Mouse (Mus musculus) spleen, adult 2 months (tissue): Measurements from ENCODE around the gene Gm5622. TPM values are rescaled to one million over a fixed set of nuclear protein-coding genes. Genes with fewer than 3 reads are reported as not detected.
A peak's percentile ranks its signal among the peaks of the same experiment; 100 is the strongest.
"Not testable (repeated sequence)": the region's sequence is repeated elsewhere in the genome, so short reads cannot be mapped to it uniquely, and the experiment has no call there.

ENCODE experiments used
- DNase-seq, 2 experiments: peaks; one replicate each; pipeline versions ENCODE4 v3.0.0 to v3.0.0-alpha.2; 2012 to 2021; ENCODE audit warnings: low spot score in 2 of 2, low read depth in 1 of 2
- H3K27ac ChIP-seq: fragments of 200-500 bp; 2 replicates; pipeline ENCODE4 v1.5.1; 2012; ENCODE audit warnings: low read length, inconsistent platforms; ENCODE audit not compliant: insufficient read depth
- H3K27me3 ChIP-seq: fragments of 200-500 bp; 2 replicates; pipeline ENCODE4 v1.6.1; 2012; ENCODE audit warnings: mild to moderate bottlenecking, moderate library complexity, low read length, inconsistent platforms; ENCODE audit not compliant: control insufficient read depth, insufficient read depth
- H3K36me3 ChIP-seq: fragments of 200-500 bp; 2 replicates; pipeline ENCODE4 v1.6.1; 2012; ENCODE audit warnings: mild to moderate bottlenecking, low read length, inconsistent platforms; ENCODE audit not compliant: control insufficient read depth, insufficient read depth
- H3K4me1 ChIP-seq: fragments of 200-500 bp; 2 replicates; pipeline ENCODE4 v1.6.1; 2011; ENCODE audit warnings: inconsistent platforms; ENCODE audit not compliant: control insufficient read depth, insufficient read depth, insufficient read length
- H3K4me3 ChIP-seq: fragments of 200-500 bp; 2 replicates; pipeline ENCODE4 v1.5.1; 2011; ENCODE audit warnings: mild to moderate bottlenecking, inconsistent platforms; ENCODE audit not compliant: insufficient read depth, insufficient read length; ENCODE audit errors: extremely low read depth
- CTCF ChIP-seq: fragments of 200-500 bp; IDR thresholded peaks from 2 replicates; pipeline ENCODE4 v1.5.1; 2011; ENCODE audit warnings: mild to moderate bottlenecking, inconsistent platforms; ENCODE audit not compliant: insufficient read depth, insufficient read length, insufficient replicate concordance; ENCODE audit errors: extremely low read depth
- POLR2A ChIP-seq: fragments of 200-500 bp; IDR thresholded peaks from 2 replicates; pipeline ENCODE4 v1.6.1; 2011; ENCODE audit warnings: low read depth, low read length, inconsistent platforms
- WGBS: fragments of 180-500 bp; shearing (Covaris S2); methylation state at CpG from one replicate; pipeline ENCODE4 v1.1.7; 2018; 5-methylcytosine and 5-hydroxymethylcytosine counted together
- polyA plus RNA-seq: library from polyadenylated mRNA; depleted of rRNA; stranded (reverse); fragments of >200 nt; gene quantifications from 2 replicates; pipeline ENCODE4 v1.2.3, GENCODE M21; 2012; rRNA removed

The Gm5622 gene
- polyA plus RNA-seq: not detected in 2 replicates

GRCm38 (mm10) chr14:51552490-51552889 lies at the start of gene Gm5622:
Gm5622 (plus strand) TSS chr14:51552790.
- H3K27ac ChIP-seq: no peak within 1 kb of the TSS
- H3K4me1 ChIP-seq: no peaks in the 10 kb centered on the region
- no peak for DNase-seq
- no peak within 1 kb of the TSS for H3K4me3 ChIP-seq
- H3K27me3 ChIP-seq: no peaks in the 10 kb centered on the region
- H3K36me3 ChIP-seq: no peaks in the 10 kb centered on the region
- 93% methylated on average over 4 of the region's 4 CpGs for WGBS
- TF ChIP-seq POLR2A (no peak), CTCF (no peak)

GRCm38 (mm10) chr14:51507416-51507815 lies 45.2 kb upstream of the Gm5622 start:
- TF ChIP-seq CTCF (no peak), POLR2A (no peak)
- WGBS: 96% methylated on average over 8 of the region's 8 CpGs
- Histone ChIP-seq H3K36me3 (no peaks in the 10 kb centered on the region), H3K27ac (no peak overlapping the region), H3K4me1 (no peaks in the 10 kb centered on the region), H3K27me3 (no peaks in the 10 kb centered on the region), H3K4me3 (no peak overlapping the region)
- no peak for DNase-seq

- H3K4me1 ChIP-seq, DNase-seq: not testable (repeated sequence)
- 91% methylated on average over 2 of the region's 2 CpGs for WGBS
These were observed 21.4 kb downstream of the Gm5622 start, which contains the start of gene Gm17175 for GRCm38 (mm10) chr14:51573963-51574362. Gm17175 (minus strand) TSS chr14:51574063.

DNA sequence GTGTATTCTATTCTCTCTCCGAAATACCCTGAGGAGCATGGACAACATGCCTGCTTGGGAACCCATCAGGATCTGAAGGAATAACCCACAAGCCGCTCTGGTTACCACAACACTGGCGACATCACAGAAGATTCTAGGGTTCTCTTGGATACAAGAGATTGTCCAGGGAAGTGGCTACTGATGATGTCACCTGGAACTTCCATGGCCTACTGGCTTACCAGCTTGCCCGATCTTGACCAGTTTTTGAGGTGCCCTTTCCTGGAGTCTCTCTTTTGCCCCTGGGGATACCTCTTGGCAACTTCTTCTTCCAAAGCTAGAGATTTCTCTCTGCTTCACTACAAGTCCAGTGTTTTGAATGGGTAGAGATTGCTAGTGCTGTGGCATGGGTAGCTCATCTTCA lies 39.4 kb downstream of the Gm5622 start, which contains the start of gene Gm17174:
Gene Gm17174 (minus strand): TSS at position 101 of the 400 bp plus-strand sequence.
- not testable (repeated sequence) for H3K27ac ChIP-seq, H3K27me3 ChIP-seq, H3K4me3 ChIP-seq, DNase-seq, H3K36me3 ChIP-seq, H3K4me1 ChIP-seq
- 87% methylated on average over 4 of the region's 4 CpGs for WGBS

More at GRCm38 (mm10) chr14:51573963-51574362, 21.4 kb downstream of the Gm5622 start, which contains the start of gene Gm17175:
- H3K36me3 ChIP-seq, H3K4me3 ChIP-seq, H3K27me3 ChIP-seq, H3K27ac ChIP-seq: not testable (repeated sequence)

- TF ChIP-seq POLR2A (no peak), CTCF (no peak)
- 81% methylated on average over 1 of the region's 1 CpGs for WGBS
- DNase-seq: no peak
- H3K36me3 ChIP-seq: no peaks in the 10 kb centered on the region
- no peak within 1 kb of the TSS for H3K27ac ChIP-seq
- no peaks in the 10 kb centered on the region for H3K4me1 ChIP-seq
- H3K27me3 ChIP-seq: no peaks in the 10 kb centered on the region
- no peak within 1 kb of the TSS for H3K4me3 ChIP-seq
These were observed 58.6 kb downstream of the Gm5622 start, which contains the start of gene Gm17078 for GRCm38 (mm10) chr14:51611210-51611609. Gm17078 (minus strand) TSS chr14:51611310.

DNA sequence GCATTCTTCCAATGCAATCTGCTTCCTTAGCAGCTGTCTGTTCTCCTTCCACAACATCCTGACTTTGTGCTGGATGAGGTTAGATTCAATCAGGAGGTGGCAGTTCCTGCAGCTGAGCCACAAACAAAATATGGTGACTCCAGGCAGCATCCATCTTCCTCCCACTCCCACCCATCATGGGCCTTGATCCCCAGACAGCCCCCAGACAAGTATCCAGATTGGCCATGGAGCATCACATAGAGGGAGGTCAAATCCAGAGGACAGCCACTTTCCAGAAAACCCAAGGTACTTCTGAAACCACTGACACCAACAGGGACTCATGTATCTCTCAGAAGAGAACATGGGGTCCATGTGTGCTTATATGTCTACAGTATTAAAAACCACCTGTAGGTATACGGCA lies 79.8 kb downstream of the Gm5622 start:
- H3K4me3 ChIP-seq, H3K36me3 ChIP-seq, H3K27ac ChIP-seq, H3K4me1 ChIP-seq, H3K27me3 ChIP-seq: not testable (repeated sequence)
- 91% methylated on average over 1 of the region's 1 CpGs for WGBS
- DNase-seq: peak in 1 of 2 experiments; percentile 8

GRCm38 (mm10) chr14:51635566-51635965 lies 83.0 kb downstream of the Gm5622 start, which contains the start of gene Gm4181:
Gm4181 (minus strand) TSS chr14:51635666.
- not testable (repeated sequence) for H3K27me3 ChIP-seq, H3K27ac ChIP-seq, H3K4me3 ChIP-seq, DNase-seq, H3K4me1 ChIP-seq, H3K36me3 ChIP-seq
- 100% methylated on average over 1 of the region's 1 CpGs for WGBS

- Histone ChIP-seq H3K27me3 (no peaks in the 10 kb centered on the region), H3K36me3 (no peaks in the 10 kb centered on the region), H3K4me3 (no peak overlapping the region), H3K27ac (no peak overlapping the region), H3K4me1 (no peaks in the 10 kb centered on the region)
- no peak for TF ChIP-seq POLR2A
- no peak for TF ChIP-seq CTCF
- WGBS: 86% methylated on average over 5 of the region's 5 CpGs
- no peak for DNase-seq
These were observed 124.7 kb downstream of the Gm5622 start for GRCm38 (mm10) chr14:51677269-51677668.

GRCm38 (mm10) chr14:51695368-51695767 lies 142.8 kb downstream of the Gm5622 start, which contains the start of gene Gm17079:
Gm17079 (minus strand) TSS chr14:51695468.
- H3K27me3 ChIP-seq: not testable (repeated sequence)

More at GRCm38 (mm10) chr14:51695368-51695767, 142.8 kb downstream of the Gm5622 start, which contains the start of gene Gm17079:
- H3K36me3 ChIP-seq, H3K4me1 ChIP-seq, DNase-seq, H3K4me3 ChIP-seq, H3K27ac ChIP-seq: not testable (repeated sequence)
- 93% methylated on average over 1 of the region's 2 CpGs for WGBS
